Mouse (Mus musculus): ENCODE measurements around the gene Fermt3. TPM values are rescaled to one million over a fixed set of nuclear protein-coding genes. Genes with fewer than 3 reads are reported as not detected.
A peak's percentile ranks its signal among the peaks of the same experiment; 100 is the strongest.

The Fermt3 gene
- total and polyA plus RNA-seq, 3 experiments: 5.2 to 9.0 (median 7.8) TPM

DNA sequence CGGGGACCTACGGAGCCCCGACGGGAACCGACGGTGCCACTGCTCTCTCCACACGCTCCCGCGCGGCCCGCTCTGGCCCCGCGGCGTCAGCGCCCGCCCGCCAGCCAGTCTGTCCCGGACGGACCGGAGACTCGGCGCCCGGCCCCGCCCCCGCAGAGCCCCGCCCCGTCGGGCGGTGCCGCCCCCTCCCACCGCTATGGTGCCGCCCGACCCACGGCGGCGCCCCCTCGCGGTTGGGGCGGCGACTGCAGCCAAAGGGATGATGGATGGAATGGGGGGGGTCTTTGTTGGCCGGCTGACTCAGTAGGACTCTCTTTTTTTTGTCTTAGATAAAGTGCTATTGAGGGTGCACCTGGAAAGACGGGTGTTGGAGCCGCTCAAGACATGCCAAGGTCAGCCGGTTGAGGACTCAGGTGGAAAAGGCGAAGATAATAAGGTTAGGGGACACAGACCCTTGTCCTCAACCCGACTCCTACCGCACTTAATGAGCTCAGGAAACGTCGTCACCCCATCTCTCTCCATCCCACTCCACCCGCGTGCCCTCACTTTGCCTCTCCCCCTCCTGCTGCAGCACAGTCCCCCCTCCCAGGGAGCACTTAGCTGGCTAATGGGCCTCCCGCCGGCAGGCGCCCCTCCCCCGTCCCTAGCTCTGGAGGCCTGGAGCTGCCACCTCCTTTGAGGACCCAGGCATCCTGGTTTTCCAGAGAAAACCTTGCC lies 49.4 kb downstream of the Fermt3 start:
- 1% methylated on average over 54 of the region's 55 CpGs for WGBS

DNA sequence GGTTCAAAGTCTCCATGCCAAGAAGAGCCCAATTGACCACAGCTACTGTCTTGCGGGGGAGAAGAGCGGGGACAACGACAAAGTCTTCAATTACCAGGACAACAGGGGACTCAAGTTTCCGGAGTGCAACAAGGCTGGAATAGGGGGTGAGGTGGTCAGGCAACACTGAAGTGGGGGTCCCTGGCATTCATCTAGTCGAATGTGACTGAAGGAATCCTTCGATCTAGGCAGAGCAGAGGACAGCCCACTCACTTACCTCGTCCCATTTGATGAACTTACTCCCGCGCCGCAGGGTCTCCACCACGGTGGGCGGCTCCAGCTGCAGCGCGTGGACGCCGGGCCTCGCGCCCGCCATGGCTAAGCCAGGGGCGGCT lies 50.0 kb downstream of the Fermt3 start:
- intact Hi-C loops (cut with DNase I): loop anchor here (1.0 kb wide), 1 partner anchor 45 kb away; no protein-coding TSS in a partner anchor
- WGBS: 3% methylated on average over 19 of the region's 20 CpGs
- peak overlapping the region; percentile 92 for H3K27ac ChIP-seq

More for the DNA sequence above, 49.4 kb downstream of the Fermt3 start:
- intact Hi-C loops (cut with DNase I): loop anchor here (1.0 kb wide), 1 partner anchor 46 kb away; no protein-coding TSS in a partner anchor
- no peaks in the 10 kb centered on the region for H3K27me3 ChIP-seq (ENCODE audit: control insufficient read depth, insufficient read depth, low read length)
- H3K4me1 ChIP-seq (ENCODE audit: control insufficient read depth, insufficient read depth, low read length): peaks cover 2% of the 10 kb centered on the region
- no peaks in the 10 kb centered on the region for H3K36me3 ChIP-seq (ENCODE audit: control insufficient read depth, insufficient read depth, low read length)
- TF ChIP-seq CTCF (IDR thresholded peaks at IDR 0.05): peak; percentile 81
- TF ChIP-seq POLR2A (IDR thresholded peaks at IDR 0.05; ENCODE audit: insufficient read depth, low read depth, low read length): peak; percentile 61
- TF ChIP-seq EP300 (IDR thresholded peaks at IDR 0.05; ENCODE audit: insufficient read depth, low read depth, low read length): no peak
- no peaks in the 10 kb centered on the region; the same call in 1 of the 2 replicates for H3K79me2 ChIP-seq (replicated peaks; ENCODE audit: control insufficient read depth, insufficient read depth, low read length)
- peak; percentile 86 to 89 for DNase-seq
- H3K27ac ChIP-seq: peak overlapping the region; percentile 92
- H3K4me3 ChIP-seq: peak overlapping the region; percentile 62
- peak overlapping the region; percentile 94 for H3K9ac ChIP-seq (ENCODE audit: low read depth, low read length)

DNA sequence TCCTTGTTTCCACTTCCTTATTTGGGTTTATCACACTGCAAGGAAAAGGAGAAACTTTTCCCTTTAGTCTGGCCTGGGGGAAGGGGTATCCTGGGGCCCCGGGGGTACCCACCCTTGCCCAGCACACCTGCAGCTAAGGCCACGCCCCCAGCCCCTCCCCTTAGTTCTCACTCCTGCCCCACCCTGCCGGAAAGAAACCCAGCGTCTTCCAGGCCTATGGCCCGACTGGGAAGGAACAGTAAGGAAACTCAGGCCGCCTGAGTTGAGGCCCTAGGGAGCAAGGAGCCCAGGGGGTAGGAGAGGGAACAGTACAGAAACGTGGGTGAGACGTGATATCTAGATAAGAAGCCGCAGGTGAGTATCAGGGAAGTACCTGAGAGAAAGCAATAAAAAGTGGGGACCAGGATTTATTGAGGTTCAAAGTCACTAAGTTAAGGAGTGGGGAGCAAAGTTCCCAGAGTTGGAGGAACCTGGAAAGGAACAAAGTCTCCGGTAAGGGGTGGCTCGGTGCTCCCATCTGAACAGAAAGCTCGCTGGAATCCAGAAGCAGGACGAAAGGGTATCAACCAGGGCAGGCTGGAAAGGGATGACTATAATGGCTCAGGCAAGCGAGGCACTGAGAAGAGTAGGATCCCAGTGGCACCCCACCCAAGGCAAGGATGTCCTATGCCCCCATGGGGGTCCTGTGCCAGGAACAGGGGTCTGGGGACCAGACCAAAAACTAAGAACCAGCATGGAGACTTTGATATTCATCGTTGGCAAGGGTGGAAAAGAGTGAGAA lies 50.6 kb downstream of the Fermt3 start:
- DNase-seq: peak in 1 of 2 experiments; percentile 42
- Histone ChIP-seq H3K79me2 (replicated peaks; ENCODE audit: control insufficient read depth, insufficient read depth, low read length) (no peaks in the 10 kb centered on the region; the same call in 1 of the 2 replicates), H3K4me1 (ENCODE audit: control insufficient read depth, insufficient read depth, low read length) (peaks cover 2% of the 10 kb centered on the region), H3K27ac (peak overlapping the region; percentile 92), H3K27me3 (ENCODE audit: control insufficient read depth, insufficient read depth, low read length) (no peaks in the 10 kb centered on the region), H3K4me3 (peak overlapping the region; percentile 62), H3K36me3 (ENCODE audit: control insufficient read depth, insufficient read depth, low read length) (no peaks in the 10 kb centered on the region), H3K9ac (ENCODE audit: low read depth, low read length) (peak overlapping the region; percentile 94)
- intact Hi-C loops (cut with DNase I): loop anchor here (1.0 kb wide), 2 partner anchors 16 to 44 kb away; no protein-coding TSS in a partner anchor
- no peak for TF ChIP-seq CTCF (IDR thresholded peaks at IDR 0.05)
- no peak for TF ChIP-seq EP300 (IDR thresholded peaks at IDR 0.05; ENCODE audit: insufficient read depth, low read depth, low read length)
- no peak for TF ChIP-seq POLR2A (IDR thresholded peaks at IDR 0.05; ENCODE audit: insufficient read depth, low read depth, low read length)
- 25% methylated on average over 15 of the region's 15 CpGs for WGBS

More for the DNA sequence above, 50.0 kb downstream of the Fermt3 start:
- no peak for DNase-seq
- TF ChIP-seq EP300 (IDR thresholded peaks at IDR 0.05; ENCODE audit: insufficient read depth, low read depth, low read length) (0 out of 2 replicates have a peak, but pooled peaks have one; percentile 4), POLR2A (IDR thresholded peaks at IDR 0.05; ENCODE audit: insufficient read depth, low read depth, low read length) (no peak), CTCF (IDR thresholded peaks at IDR 0.05) (no peak)
- Histone ChIP-seq H3K4me1 (ENCODE audit: control insufficient read depth, insufficient read depth, low read length) (peaks cover 2% of the 10 kb centered on the region), H3K9ac (ENCODE audit: low read depth, low read length) (peak overlapping the region; percentile 94), H3K4me3 (peak overlapping the region; percentile 62), H3K27me3 (ENCODE audit: control insufficient read depth, insufficient read depth, low read length) (no peaks in the 10 kb centered on the region), H3K36me3 (ENCODE audit: control insufficient read depth, insufficient read depth, low read length) (no peaks in the 10 kb centered on the region), H3K79me2 (replicated peaks; ENCODE audit: control insufficient read depth, insufficient read depth, low read length) (no peaks in the 10 kb centered on the region; the same call in 1 of the 2 replicates)

DNA sequence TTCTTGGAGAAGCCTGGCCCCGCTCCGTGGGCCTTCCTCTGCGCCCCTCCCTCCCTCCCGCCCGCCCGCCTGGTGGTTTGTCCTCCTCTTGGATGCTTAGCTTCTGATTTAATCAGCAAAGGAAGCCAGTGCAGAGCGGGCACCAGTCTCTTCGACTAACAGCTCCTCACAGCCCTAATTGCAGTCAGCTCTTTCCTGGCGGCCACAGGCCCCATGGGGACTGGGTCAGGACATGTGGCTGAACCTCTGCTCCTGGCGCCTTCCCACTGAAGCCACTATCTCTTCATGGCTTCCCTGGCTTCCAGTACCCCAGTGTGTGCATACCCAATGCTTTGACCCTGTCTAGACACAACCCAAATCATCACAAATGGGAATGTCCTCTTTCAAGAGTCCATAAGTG lies 62.8 kb downstream of the Fermt3 start:
- H3K4me1 ChIP-seq (ENCODE audit: control insufficient read depth, insufficient read depth, low read length): peaks cover 7% of the 10 kb centered on the region
- no peaks in the 10 kb centered on the region for H3K36me3 ChIP-seq (ENCODE audit: control insufficient read depth, insufficient read depth, low read length)
- DNase-seq: no peak
- H3K27ac ChIP-seq: no peak overlapping the region
- WGBS: 81% methylated on average over 10 of the region's 10 CpGs
- H3K79me2 ChIP-seq (replicated peaks; ENCODE audit: control insufficient read depth, insufficient read depth, low read length): no peaks in the 10 kb centered on the region
- intact Hi-C loops (cut with DNase I): no loop called here
- TF ChIP-seq CTCF (IDR thresholded peaks at IDR 0.05) (no peak), POLR2A (IDR thresholded peaks at IDR 0.05; ENCODE audit: insufficient read depth, low read depth, low read length) (no peak)
- H3K4me3 ChIP-seq: no peak overlapping the region
- no peaks in the 10 kb centered on the region for H3K27me3 ChIP-seq (ENCODE audit: control insufficient read depth, insufficient read depth, low read length)
- no peak overlapping the region for H3K9ac ChIP-seq (ENCODE audit: low read depth, low read length)

DNA sequence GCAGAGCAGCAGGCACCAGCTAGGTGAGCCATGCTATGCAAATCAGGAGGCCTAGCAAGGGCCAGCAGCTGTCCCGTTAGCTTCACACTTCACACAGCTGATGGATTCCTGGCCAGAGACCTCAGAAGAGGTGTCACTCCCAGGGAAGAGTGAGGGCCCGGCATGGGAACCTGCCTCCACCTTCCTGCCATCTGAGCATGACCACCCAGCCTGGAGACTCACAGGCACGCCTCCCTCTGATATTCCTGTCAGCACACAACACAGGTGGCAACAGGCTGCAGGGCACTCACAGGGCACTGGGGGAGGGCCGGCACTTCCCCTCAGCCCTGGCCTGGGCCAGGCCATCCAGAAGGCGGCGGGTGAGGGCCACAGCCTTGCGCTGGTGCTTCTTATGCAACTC lies 63.8 kb downstream of the Fermt3 start:
- peaks cover 7% of the 10 kb centered on the region for H3K4me1 ChIP-seq (ENCODE audit: control insufficient read depth, insufficient read depth, low read length)
- TF ChIP-seq EP300 (IDR thresholded peaks at IDR 0.05; ENCODE audit: insufficient read depth, low read depth, low read length) (0 out of 2 replicates have a peak, but pooled peaks have one; percentile 29), CTCF (IDR thresholded peaks at IDR 0.05) (peak; percentile 22), POLR2A (IDR thresholded peaks at IDR 0.05; ENCODE audit: insufficient read depth, low read depth, low read length) (no peak)
- DNase-seq: peak in 1 of 2 experiments; percentile 49
- peak overlapping the region; percentile 7; the same call in 1 of the 2 replicates for H3K27ac ChIP-seq
- H3K79me2 ChIP-seq (replicated peaks; ENCODE audit: control insufficient read depth, insufficient read depth, low read length): no peaks in the 10 kb centered on the region
- no peaks in the 10 kb centered on the region for H3K27me3 ChIP-seq (ENCODE audit: control insufficient read depth, insufficient read depth, low read length)
- no peaks in the 10 kb centered on the region for H3K36me3 ChIP-seq (ENCODE audit: control insufficient read depth, insufficient read depth, low read length)
- no peak overlapping the region for H3K4me3 ChIP-seq
- intact Hi-C loops (cut with DNase I): no loop called here
- WGBS: 64% methylated on average over 7 of the region's 7 CpGs
- no peak overlapping the region for H3K9ac ChIP-seq (ENCODE audit: low read depth, low read length)
